8 mouse cellular contexts compared by ENCODE assay signal in genomic region chr10:60418137-60418536, GRCm38 (mm10). TPM values are rescaled to one million over a fixed set of nuclear protein-coding genes. Genes with fewer than 3 reads are reported as not detected.
DNase-seq lines count a peak whose midpoint lies in the region; TF ChIP-seq lines count a peak whose summit lies in the region.

No protein-coding gene starts in this region.

- intact Hi-C loops in gastrocnemius, adult 2 months (cut with DNase I) = loop anchor here (2.0 to 5.0 kb wide), 2 partner anchors 279 to 339 kb away; partner anchors contain the start of gene Cdh23

- H3K27ac ChIP-seq in gastrocnemius, adult 2 months = no peak overlapping the region

- TF ChIP-seq CTCF in gastrocnemius, adult 2 months (IDR thresholded peaks at IDR 0.05) = peak; percentile 88

- no peak overlapping the region for H3K4me3 ChIP-seq in gastrocnemius, adult 2 months

- peak; percentile 68 to 69 for DNase-seq in B cell, adult 2 months
- DNase-seq in NIH3T3 (ENCODE audit: low read depth) = peak; percentile 84
- peak; percentile 87 to 91 for DNase-seq in cerebellum, postnatal 14 days
- DNase-seq in gastrocnemius, adult 2 months = peak; percentile 70
- DNase-seq in kidney, postnatal 4 days = peak; percentile 86
- peak; percentile 72 for DNase-seq in lung, postnatal 10 days
- peak; percentile 72 to 80 for DNase-seq in right cerebral cortex, adult 2 months (ENCODE audit: low spot score in 2 of 2)
- DNase-seq in urinary bladder, postnatal 25 days (ENCODE audit: low spot score) = peak; percentile 71

RNA-seq across cellular contexts. Expression of gene Gm17455, which starts 18.6 kb away (rescaled TPM):
- under 1 TPM in 1 of 2 experiments, not detected in 1; 0.31 TPM for total RNA-seq in gastrocnemius, adult 2 months (2021)
